Mouse (Mus musculus) spleen, postnatal 0 days (tissue): Measurements from ENCODE around the gene Snrnp35. TPM values are rescaled to one million over a fixed set of nuclear protein-coding genes. Genes with fewer than 3 reads are reported as not detected.

ENCODE experiments used
- polyA plus RNA-seq: library from polyadenylated mRNA; unstranded; fragments of >200 nt; fragmentation: Nextera tagmentation; extraction: Ambion mirVana; gene quantifications from 2 replicates; pipeline ENCODE4 v1.2.1, GENCODE M21; 2015

The Snrnp35 gene
- polyA plus RNA-seq = 12.1 and 12.6 TPM in 2 replicates

DNA sequence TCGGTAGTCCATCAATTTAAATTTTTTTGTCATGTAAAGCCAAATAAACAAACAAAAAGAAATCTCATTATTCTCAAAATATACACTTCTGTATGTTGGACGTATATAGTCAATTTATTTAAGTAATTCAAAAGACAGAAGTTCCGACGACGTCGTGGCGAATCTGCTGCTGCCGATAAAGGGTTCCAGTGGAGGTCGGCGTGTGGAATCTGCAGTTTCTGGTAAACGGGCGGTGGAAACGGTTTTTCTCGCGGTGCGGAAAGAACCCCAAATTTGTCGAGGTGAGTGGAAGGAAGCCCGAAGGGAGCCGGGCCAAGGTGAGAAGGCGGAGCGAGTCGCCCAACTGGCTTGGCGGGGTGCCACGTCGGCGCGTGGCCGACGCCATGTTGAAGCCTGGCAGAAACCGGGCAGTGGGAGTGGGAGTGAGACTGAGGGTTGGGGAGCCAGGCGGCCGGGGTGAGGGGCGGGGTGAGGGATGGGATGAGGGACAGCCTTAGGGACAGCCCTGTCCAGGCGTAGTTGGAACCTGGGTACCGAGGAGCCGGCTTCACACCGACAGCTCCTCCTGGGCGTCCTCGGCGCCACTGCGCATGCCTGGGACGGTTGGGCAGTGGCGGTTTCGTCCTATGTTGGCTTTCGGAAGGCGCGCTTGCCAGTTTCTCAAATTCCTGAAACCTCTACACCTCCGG lies at the start of gene Snrnp35:
Gene Snrnp35, plus strand, starts transcription at position 169 of the 689 bp plus-strand sequence.

DNA sequence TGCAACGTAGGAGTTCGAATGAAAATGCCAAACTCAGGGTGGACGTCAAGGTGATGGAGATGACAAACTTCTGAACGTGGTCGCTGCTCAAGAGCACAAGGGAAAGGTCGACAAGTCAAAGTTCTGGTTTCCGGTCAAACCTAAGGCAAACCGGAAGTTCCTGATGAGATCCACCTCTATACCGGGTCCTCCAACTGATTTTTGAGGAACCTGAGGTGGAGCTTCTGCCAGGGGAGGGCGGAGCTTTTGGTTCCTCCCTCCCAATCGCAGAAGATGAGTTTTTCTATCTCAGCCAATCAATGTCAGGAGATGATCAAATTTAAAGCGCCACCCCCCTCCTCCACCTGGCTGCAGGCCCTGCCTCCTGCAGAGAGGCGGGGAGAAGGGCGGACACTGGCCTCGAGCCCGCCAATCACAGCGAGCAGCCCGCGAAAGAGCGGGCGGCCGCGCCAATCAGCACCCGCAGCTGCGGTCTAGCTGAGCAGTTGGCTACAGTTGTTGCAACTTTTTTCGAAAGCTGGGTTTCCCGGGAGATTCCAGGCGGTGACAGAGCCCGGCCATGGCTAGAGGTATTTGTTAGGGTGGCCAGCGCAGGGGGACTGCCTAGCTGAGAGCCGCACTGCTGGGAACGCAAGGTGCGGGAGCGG lies 43.4 kb upstream of the Snrnp35 start, which contains the start of gene Kmt5a:
Gene Kmt5a, plus strand, starts transcription at position 484 of the 647 bp plus-strand sequence.

DNA sequence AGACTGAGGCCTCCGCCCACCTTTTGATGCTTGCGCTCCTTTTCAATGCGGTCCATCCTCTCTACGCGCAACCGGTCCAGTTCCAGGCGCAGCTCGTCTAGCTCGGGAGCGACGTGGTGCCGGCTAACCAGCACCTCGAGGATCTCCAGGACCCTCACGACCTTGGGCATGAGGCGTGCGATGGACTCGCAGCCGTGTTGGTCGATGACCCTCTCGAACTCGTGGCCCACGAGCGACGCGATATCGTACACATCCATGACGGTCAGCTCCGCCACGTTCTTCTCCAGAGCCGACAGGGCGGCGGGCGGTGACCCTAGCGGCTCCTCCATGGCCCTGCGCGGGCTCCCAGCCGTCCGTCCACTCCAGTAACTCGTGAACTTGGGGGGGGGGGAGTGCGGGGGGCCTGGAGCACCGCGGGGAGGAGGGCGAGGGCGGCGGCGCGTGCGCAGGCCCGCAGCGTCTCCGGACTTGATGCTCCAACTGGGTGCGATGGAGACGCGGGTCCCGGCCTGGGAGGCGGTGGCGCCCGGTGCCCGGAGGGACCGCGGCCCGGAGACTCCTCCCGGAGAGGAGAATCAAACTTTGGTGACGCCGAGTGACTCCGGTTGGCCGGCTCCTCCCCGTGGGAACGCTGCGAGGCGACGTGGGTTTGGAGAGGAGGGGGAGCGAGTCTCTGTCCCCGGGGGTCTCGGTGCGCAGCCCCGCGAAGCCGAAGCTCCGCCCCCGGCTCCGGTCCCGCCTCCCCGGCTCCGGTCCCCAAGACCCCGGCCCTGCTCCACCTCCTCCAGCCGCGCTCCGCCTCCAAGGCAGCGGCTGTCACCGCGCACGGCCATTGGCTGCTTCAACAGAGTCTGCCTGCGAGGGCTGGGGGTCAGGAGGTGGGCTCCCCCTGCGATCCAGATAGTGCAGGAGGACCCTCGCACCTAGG lies 48.0 kb downstream of the Snrnp35 start, which contains the start of gene Rilpl1:
Gene Rilpl1, minus strand, starts transcription at position 737 of the 928 bp plus-strand sequence.

DNA sequence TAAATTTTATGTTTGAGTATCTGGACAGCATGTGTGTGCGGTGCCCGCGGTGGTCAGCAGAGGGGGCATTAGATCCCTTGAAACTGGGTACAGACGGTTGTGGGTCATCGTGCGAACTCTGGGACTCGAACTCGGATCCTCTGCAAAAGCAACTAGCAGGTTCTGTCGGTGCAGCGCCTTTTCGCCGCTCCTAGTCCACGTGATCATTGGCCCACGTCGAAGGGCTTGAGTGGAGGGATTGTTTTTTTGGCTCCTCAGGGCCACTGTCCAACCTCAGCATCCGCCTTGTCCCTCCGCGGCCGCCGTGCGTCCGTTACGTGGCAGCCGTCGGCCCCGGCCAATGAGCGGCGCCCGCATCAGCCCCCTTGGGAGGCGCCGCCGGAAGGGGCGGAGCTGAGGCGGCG lies 57.5 kb downstream of the Snrnp35 start, which contains the start of gene Tmed2:
Gene Tmed2, plus strand, starts transcription at position 313 of the 404 bp plus-strand sequence.

Other genes starting within 250 kb of the Snrnp35 start
- gene Pitpnm2, start 233.4 kb upstream of the Snrnp35 start, polyA plus RNA-seq = 2.3 and 2.9 TPM in 2 replicates
- gene Mphosph9, start 155.2 kb upstream of the Snrnp35 start, polyA plus RNA-seq = 5.4 and 6.6 TPM in 2 replicates
- gene 2810006K23Rik, start 155.0 kb upstream of the Snrnp35 start, polyA plus RNA-seq = 7.1 and 8.3 TPM in 2 replicates
- gene Cdk2ap1, start 120.1 kb upstream of the Snrnp35 start, polyA plus RNA-seq = 39.0 and 40.0 TPM in 2 replicates
- gene Sbno1, start 57.1 kb upstream of the Snrnp35 start, polyA plus RNA-seq = 60.5 and 63.2 TPM in 2 replicates
- 54.2 and 58.2 TPM in 2 replicates for gene Kmt5a, start 43.2 kb upstream of the Snrnp35 start, polyA plus RNA-seq
- 19.2 and 24.8 TPM in 2 replicates for gene Rilpl2, start 4.8 kb upstream of the Snrnp35 start, polyA plus RNA-seq
- 4.2 and 6.2 TPM in 2 replicates for gene Rilpl1, start 48.3 kb downstream of the Snrnp35 start, polyA plus RNA-seq
- 335 and 349 TPM in 2 replicates for gene Tmed2, start 57.6 kb downstream of the Snrnp35 start, polyA plus RNA-seq
- gene Ddx55, start 69.7 kb downstream of the Snrnp35 start, polyA plus RNA-seq = 11.3 and 12.5 TPM in 2 replicates
- gene Eif2b1, start 96.0 kb downstream of the Snrnp35 start, polyA plus RNA-seq = 47.7 and 55.4 TPM in 2 replicates
- 25.6 and 28.8 TPM in 2 replicates for gene Gtf2h3, start 96.0 kb downstream of the Snrnp35 start, polyA plus RNA-seq
- 15.8 and 20.6 TPM in 2 replicates for gene Atp6v0a2, start 145.4 kb downstream of the Snrnp35 start, polyA plus RNA-seq
- 0.01 and 0.10 TPM in 2 replicates for gene Dnah10, start 242.0 kb downstream of the Snrnp35 start, polyA plus RNA-seq